Comparison of ENCODE assay signal across 8 mouse cellular contexts in genomic region chr10:117711408-117711807, GRCm38 (mm10). TPM values are rescaled to one million over a fixed set of nuclear protein-coding genes. Genes with fewer than 3 reads are reported as not detected.
DNase-seq lines count a peak whose midpoint lies in the region; ATAC-seq lines count a peak whose summit lies in the region.

No protein-coding gene starts in this region.

- peaks cover 22% of the 10 kb centered on the region for H3K36me3 ChIP-seq in heart, embryonic 13.5 days
- H3K36me3 ChIP-seq in embryonic facial prominence, embryonic 11.5 days (replicated peaks; ENCODE audit: control insufficient read depth, insufficient read depth, low read depth, low read length): no peaks in the 10 kb centered on the region; the same call in 1 of the 2 replicates
- H3K36me3 ChIP-seq in midbrain, embryonic 13.5 days: peaks cover 9% of the 10 kb centered on the region

- no peaks in the 10 kb centered on the region for H3K27me3 ChIP-seq in heart, embryonic 13.5 days (replicated peaks)
- no peaks in the 10 kb centered on the region for H3K27me3 ChIP-seq in embryonic facial prominence, embryonic 11.5 days (ENCODE audit: control insufficient read depth, insufficient read depth, low read length)
- H3K27me3 ChIP-seq in midbrain, embryonic 13.5 days: no peaks in the 10 kb centered on the region

- peak overlapping the region; percentile 76 for H3K4me2 ChIP-seq in heart, embryonic 13.5 days
- H3K4me2 ChIP-seq in embryonic facial prominence, embryonic 11.5 days (ENCODE audit: low read depth, low read length): no peak overlapping the region; the same call in 1 of the 2 replicates
- H3K4me2 ChIP-seq in midbrain, embryonic 13.5 days (replicated peaks): peak overlapping the region; percentile 58

- peaks cover 32% of the 10 kb centered on the region for H3K4me1 ChIP-seq in heart, embryonic 13.5 days
- H3K4me1 ChIP-seq in embryonic facial prominence, embryonic 11.5 days (ENCODE audit: control insufficient read depth, insufficient read depth, low read length): no peaks in the 10 kb centered on the region
- H3K4me1 ChIP-seq in midbrain, embryonic 13.5 days (replicated peaks): peaks cover 27% of the 10 kb centered on the region

- DNase-seq in heart, adult 18-20 months: no peak
- DNase-seq in embryonic facial prominence, embryonic 11.5 days (ENCODE audit: low spot score): no peak
- DNase-seq in kidney, adult 18-20 months: peak; percentile 74
- no peak for DNase-seq in right cerebral cortex, adult 2 months (ENCODE audit: low spot score in 2 of 2)
- no peak for DNase-seq in thymus, adult 18-20 months
- DNase-seq in layer of hippocampus, adult 9-10 months (ENCODE audit: low spot score): no peak

- no peaks in the 10 kb centered on the region for H3K9me3 ChIP-seq in heart, embryonic 13.5 days
- no peaks in the 10 kb centered on the region for H3K9me3 ChIP-seq in embryonic facial prominence, embryonic 11.5 days (replicated peaks; ENCODE audit: control insufficient read depth, low read length)
- H3K9me3 ChIP-seq in midbrain, embryonic 13.5 days: no peaks in the 10 kb centered on the region

- 66% methylated on average over 5 of the region's 5 CpGs for WGBS in heart, embryonic 13.5 days
- WGBS in embryonic facial prominence, embryonic 11.5 days: 68% methylated on average over 5 of the region's 5 CpGs
- WGBS in midbrain, embryonic 13.5 days: 73% methylated on average over 5 of the region's 5 CpGs

- H3K4me3 ChIP-seq in heart, embryonic 13.5 days: peak overlapping the region; percentile 92
- peak overlapping the region; percentile 81 for H3K4me3 ChIP-seq in embryonic facial prominence, embryonic 11.5 days (ENCODE audit: low read depth, low read length)
- H3K4me3 ChIP-seq in midbrain, embryonic 13.5 days (replicated peaks): peak overlapping the region; percentile 65

- H3K9ac ChIP-seq in heart, embryonic 13.5 days: peak overlapping the region; percentile 100; the same call in 1 of the 2 replicates
- H3K9ac ChIP-seq in embryonic facial prominence, embryonic 11.5 days (replicated peaks; ENCODE audit: low read length): no peak overlapping the region; the same call in 1 of the 2 replicates
- H3K9ac ChIP-seq in midbrain, embryonic 13.5 days (replicated peaks): peak overlapping the region; percentile 70

- H3K27ac ChIP-seq in heart, embryonic 13.5 days (replicated peaks): peak overlapping the region; percentile 99; the same call in 1 of the 2 replicates
- no peak overlapping the region for H3K27ac ChIP-seq in embryonic facial prominence, embryonic 11.5 days (replicated peaks; ENCODE audit: low read depth, low read length)
- no peak overlapping the region; the same call in 1 of the 2 replicates for H3K27ac ChIP-seq in midbrain, embryonic 13.5 days

- no peak for ATAC-seq in heart, embryonic 13.5 days (ENCODE audit: extremely low read depth, insufficient number of reproducible peaks, low FRiP score, low TSS enrichment)
- ATAC-seq in embryonic facial prominence, embryonic 11.5 days (replicated peaks; ENCODE audit: insufficient number of reproducible peaks, low FRiP score, low TSS enrichment, low read depth): no peak
- no peak for ATAC-seq in midbrain, embryonic 13.5 days

RNA-seq across cellular contexts. Expression of gene Mdm2, which starts 0.8 kb away (rescaled TPM):
- 38.7 and 41.5 TPM in 2 replicates for polyA plus RNA-seq in heart, embryonic 13.5 days (2015; fragmentation: Nextera tagmentation; extraction: Ambion mirVana)
- 10 to 100 TPM; 51.1 to 53.6 TPM for total RNA-seq in heart, adult 18-20 months (2021)
- 47.7 and 50.5 TPM in 2 replicates for polyA plus RNA-seq in embryonic facial prominence, embryonic 11.5 days (2014; fragmentation: Nextera tagmentation; extraction: Ambion mirVana)
- 65.5 and 67.5 TPM in 2 replicates for polyA plus RNA-seq in midbrain, embryonic 13.5 days (2015; fragmentation: Nextera tagmentation; extraction: Ambion mirVana)

RNA-seq across cellular contexts. Expression of gene Slc35e3, which starts 34.8 kb away (rescaled TPM):
- polyA plus RNA-seq in heart, embryonic 13.5 days (2015; fragmentation: Nextera tagmentation; extraction: Ambion mirVana): 8.2 and 8.5 TPM in 2 replicates
- total RNA-seq in heart, adult 18-20 months (2021): 1 to 10 TPM; 7.8 to 8.2 TPM
- polyA plus RNA-seq in embryonic facial prominence, embryonic 11.5 days (2014; fragmentation: Nextera tagmentation; extraction: Ambion mirVana): 20.1 and 22.2 TPM in 2 replicates
- polyA plus RNA-seq in midbrain, embryonic 13.5 days (2015; fragmentation: Nextera tagmentation; extraction: Ambion mirVana): 32.4 and 33.1 TPM in 2 replicates
